Mouse (Mus musculus): ENCODE data around the gene Ypel2.

DNA sequence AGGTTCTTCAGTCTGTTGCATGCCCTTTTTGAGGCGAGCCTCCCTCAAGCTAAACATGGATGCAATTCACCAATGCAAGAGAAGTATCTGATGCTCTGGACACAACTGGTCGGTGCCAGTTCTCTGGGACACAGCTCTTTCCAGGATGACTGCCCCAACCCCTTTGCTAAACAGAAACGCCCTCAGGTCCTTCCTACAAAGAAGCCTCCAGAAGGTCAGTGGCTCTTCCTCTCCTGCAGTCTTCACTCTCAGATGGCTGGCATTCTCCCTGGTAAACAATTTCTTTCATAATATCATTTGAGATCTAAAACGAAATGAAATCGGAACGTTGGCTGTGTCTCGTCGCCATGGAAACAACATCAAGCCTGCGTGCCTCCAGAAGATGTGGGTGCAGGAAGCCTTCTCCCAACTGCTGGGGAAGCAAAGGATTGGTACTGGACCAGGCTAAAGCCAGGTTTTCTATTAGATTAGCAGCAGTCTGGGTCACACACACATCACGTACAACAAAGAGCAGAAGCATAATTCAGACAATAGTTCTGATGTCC is 62.8 kb downstream of the Ypel2 start:
- TF ChIP-seq CTCF (IDR thresholded peaks at IDR 0.05; ENCODE audit: borderline replicate concordance, control insufficient read depth, extremely low read depth, insufficient read depth, low read length, poor library complexity) = no peak
- TF ChIP-seq POLR2A (IDR thresholded peaks at IDR 0.05; ENCODE audit: control insufficient read depth, extremely low read depth, insufficient read depth, low read length, poor library complexity) = no peak

Measured in thymus, adult 2 months (tissue).